Mouse (Mus musculus): ENCODE data around the gene Osbpl7.

Gene Osbpl7

DNA sequence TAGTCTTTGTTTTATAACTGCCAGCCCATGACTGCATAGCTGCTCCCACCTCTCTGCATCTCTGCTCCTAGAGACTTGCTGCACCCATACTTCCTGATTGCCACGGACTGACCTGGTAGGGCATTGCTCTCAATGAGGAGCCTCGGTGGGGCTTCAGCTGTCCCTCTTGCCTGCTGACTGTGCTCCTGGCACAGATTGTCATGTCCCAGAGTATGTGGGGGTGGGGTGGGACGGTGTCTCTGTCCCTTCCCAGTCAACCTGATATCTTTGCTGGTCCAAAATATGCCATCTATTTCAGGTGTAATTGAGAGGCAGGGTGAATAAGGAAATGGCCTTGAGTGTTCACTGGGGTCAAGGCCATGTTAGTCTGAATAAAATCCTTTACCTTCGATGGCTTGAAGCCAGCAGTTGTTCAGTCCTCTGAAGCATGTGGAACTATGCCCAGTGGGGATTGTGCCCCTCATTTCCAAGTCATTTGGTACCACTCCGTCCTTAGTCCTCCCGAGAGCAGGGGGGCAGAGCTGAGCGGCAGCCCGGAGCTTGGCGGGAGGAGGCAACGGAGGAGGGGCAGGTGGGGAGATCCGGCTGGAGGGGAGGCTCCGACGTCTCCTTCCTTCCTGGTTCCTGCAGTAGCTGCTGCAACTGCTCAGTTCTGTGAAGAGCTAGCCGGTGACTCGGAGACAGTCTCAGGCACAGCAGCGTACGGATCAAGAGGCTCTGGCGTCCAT lies at the start of gene Osbpl7:
Osbpl7 (plus strand) TSS at position 413 of the 728 bp plus-strand sequence.
- no peak for TF ChIP-seq GATA4 (IDR thresholded peaks at IDR 0.05; ENCODE audit: insufficient replicate concordance, low read length)

DNA sequence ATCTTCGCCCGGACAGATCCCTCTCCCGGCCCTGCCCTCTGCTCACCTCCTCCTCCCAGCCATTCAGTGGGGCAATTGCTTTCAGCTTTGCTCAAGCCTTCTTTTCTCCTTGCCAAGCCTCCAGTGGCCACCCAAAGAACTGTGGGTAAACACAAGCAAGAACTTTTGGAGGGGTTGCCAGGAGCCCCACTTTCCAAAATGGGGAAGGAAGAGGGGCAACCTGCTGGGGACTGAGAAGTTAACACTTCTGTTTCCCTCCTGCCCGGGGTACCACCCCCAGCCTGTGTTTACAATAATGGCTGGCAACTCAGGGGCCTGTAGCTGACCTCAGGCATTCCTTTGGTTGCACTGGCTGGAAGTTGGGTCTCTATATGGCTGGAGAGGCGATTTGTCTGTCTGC lies 47.3 kb upstream of the Osbpl7 start:
- no peak for TF ChIP-seq GATA4 (IDR thresholded peaks at IDR 0.05; ENCODE audit: insufficient replicate concordance, low read length)

DNA sequence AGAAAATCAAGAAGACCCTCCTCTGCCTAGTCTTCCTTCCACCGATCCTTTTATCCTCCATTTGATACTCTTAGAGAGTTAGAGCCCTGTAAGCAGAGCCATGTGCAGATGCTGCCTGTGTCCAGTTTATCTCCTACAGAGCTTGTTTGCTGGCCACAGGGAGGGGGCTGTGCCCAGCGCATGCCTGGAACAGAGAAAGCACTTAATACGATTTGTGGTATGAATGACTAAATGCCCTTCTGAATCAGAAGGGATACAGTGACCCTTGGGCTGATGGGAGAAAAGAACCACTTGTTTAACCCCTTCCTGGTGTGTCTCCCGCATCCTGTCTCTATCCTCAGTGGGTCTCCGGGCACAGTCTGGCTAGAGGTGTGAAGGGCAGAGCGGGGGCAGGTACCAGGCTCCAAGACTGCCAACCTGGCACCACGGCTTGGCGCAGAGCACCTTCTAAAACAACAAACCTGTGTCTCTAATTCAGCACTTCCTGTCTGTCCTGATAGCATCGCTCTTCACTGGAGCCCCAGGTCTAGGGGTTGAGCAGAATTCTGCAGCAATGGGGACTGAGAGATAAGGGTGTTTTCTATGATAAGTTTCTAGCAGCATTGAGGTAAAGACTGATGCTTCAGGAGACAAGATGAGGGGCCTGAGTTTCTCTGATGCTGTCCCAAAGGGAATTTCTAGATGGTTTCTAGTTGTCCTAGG lies 43.2 kb upstream of the Osbpl7 start:
- no peak for TF ChIP-seq GATA4 (IDR thresholded peaks at IDR 0.05; ENCODE audit: insufficient replicate concordance, low read length)

DNA sequence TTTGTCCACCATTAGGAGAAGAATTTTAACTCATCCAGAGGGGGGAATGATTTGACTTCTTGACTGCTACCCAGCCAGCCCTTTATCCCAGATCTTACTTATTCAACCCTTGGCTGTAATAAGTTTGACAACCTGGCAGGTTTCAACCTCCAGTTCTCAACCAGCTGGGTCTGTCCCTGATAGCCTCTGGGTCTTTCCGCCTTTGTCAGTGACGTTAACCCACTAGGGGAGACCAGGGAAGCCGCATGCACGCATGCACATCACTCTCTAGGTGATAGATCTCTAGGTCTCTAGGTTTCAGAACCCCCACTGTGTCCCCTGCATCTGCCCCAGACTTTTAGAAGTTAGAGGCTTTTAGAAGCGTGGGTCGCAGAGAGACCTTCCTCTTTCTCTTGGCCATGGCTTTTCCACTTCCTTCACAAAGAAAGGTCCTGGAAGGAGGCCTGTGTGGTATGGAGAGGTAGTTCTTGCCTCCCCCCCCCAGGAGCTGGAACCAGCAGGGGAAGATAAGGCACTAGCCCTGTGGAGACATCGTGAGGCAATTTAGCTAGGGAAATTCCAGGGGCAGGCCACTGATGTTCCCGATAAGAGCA lies 41.1 kb upstream of the Osbpl7 start:
- no peak for TF ChIP-seq GATA4 (IDR thresholded peaks at IDR 0.05; ENCODE audit: insufficient replicate concordance, low read length)

DNA sequence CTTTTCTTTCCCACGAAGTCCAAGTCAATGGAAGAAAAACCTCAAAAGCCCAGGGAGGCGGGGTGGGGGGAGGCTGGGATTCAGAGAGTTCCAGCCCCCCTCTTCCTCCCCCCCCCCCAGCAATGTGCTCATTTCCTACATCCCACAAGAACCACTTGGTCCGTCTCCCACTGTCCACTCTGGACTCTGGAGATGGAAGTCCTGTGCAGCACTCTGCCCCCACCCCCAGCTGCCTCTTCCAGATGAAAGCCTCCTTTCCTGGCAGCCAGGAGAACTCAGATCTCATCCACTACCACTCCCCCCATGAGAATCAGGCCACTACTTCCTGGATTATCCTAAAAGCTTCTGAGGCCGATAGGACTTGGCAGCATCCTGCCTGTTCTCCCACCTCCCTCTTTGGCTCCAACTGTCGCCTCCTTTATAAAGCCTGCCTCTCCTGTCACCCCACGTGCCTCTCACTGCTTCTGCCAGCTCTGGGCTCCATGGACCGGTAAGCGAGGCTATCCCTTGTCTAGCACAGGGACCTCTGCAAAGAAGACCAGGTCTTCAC lies 37.2 kb upstream of the Osbpl7 start, which contains the start of gene Sp6:
Sp6 (plus strand) TSS at position 274 of the 550 bp plus-strand sequence.
- TF ChIP-seq GATA4 (IDR thresholded peaks at IDR 0.05; ENCODE audit: insufficient replicate concordance, low read length), result no peak

DNA sequence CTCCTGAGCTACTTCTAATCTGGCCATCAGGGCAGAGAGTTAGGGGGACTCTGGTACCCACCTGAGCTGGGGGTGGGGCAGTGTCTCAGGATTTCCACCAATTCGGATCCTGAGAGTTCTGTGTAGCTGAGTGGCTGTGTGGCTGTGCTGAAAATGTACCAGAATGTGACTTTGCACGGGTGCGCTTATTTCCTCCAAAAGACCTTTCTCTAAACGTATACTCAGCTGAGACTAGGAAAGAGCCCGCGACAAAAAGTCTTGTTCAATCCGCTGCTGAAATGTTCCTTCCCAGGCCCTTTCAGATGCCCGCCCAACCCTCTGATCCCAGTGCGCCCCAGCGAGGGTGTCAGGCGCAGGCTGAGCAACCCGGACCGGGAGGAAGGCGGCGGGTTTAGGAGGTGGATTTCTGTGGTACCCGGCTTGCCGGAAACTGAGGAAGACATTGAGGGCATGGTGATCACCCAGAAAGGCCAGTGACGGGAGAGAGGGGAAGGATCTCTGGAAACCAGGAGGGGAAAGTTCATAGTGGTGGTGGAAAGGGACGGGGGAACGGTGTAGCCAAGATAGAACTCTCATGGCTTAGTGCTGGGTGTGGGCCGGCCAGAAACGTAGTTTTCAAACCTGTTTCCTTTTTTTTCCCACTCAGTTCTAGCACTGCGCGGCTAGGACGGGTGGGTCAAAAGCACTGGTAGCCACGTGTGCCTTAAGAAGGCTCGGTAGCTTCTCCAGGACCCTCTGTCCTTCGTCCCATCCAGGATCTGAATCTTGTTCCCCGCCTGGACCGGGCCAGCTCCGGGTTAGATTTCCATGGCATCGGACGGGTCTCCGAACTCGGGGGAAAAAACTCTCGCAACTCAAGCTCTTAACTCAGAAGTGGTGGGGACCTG lies 32.5 kb upstream of the Osbpl7 start:
- no peak for TF ChIP-seq GATA4 (IDR thresholded peaks at IDR 0.05; ENCODE audit: insufficient replicate concordance, low read length)

DNA sequence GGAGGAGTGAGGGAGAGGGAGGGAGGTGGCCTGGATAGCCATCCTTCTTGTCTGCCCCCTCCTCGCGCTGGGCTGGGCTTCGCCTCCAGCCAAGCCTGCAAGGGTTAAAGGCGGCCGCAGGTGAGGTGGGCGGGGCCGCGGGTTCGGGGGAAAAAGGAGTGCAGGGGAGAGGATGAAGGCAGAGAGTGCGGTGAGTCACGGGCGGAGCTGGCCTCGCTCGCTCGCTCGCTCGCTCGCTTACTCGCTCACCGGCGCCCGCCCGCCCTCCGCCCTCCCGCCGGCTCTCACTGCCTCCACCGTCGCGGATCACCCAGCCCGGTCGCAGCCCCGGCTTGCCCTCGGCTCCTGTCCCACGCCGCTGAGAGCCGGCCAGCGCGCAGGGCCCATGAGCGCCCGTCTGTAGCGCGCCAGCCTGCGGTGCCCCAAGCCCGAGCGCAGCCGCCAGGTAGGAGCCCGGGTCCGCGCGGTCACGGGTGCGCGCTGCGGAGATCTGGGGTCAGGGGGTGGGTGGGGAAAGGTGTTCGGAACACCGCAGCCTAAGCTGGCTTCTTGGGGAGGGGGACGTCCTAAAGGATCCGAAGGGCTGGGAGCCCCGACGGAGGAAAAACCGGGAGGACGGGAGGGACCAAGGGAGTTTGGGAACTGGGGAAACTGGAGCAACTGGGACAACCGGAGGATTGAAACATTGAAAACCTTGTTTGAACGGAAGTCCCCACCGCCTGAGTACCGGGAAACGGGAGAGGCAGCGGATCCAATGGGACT lies 31.7 kb upstream of the Osbpl7 start:
- no peak for TF ChIP-seq GATA4 (IDR thresholded peaks at IDR 0.05; ENCODE audit: insufficient replicate concordance, low read length)

DNA sequence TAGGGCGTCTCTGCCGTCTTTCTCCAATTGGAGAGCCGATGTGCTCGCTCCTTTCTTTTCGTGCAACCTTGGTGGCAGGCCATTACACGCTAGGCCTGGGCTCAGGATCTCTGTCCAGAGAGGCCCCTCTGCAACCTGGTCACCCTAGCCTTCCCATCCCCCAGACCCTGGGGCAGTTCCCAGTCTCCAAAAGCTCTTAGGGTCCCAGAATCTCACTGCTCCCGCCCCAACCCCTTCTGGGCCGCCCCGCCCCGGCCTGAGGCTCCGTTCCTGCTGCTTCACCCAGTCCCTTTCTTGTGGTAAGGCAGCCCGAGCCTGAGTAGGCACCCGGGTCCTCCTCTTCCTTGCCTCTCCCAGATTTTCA lies 31.1 kb upstream of the Osbpl7 start:
- TF ChIP-seq GATA4 (IDR thresholded peaks at IDR 0.05; ENCODE audit: insufficient replicate concordance, low read length), result no peak

DNA sequence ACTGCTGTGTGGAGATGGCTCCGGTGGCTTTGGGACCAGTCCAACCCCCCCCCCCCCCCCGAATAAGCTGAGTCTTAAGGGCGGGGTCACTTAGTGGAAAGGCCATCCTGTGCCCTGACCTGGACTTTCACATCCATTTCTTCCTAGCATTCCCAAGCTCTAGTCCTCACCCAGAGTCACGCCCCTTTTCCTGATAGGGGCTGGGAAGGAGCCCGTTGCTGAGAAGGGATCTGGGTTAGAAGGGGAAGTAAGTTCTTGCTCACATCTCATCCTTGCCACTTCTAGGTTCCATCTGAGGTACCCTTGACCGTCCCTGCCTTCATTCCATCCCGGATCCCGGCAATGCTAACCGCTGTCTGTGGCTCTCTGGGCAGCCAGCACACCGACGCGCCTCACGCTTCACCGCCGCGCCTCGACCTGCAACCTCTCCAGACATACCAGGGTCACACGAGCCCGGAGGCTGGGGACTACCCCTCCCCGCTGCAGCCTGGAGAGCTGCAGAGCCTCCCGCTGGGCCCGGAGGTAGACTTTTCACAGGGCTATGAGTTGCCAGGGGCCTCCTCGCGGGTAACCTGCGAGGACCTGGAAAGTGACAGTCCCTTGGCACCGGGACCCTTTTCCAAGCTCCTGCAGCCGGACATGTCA lies 29.2 kb upstream of the Osbpl7 start:
- TF ChIP-seq GATA4 (IDR thresholded peaks at IDR 0.05; ENCODE audit: insufficient replicate concordance, low read length), result no peak

DNA sequence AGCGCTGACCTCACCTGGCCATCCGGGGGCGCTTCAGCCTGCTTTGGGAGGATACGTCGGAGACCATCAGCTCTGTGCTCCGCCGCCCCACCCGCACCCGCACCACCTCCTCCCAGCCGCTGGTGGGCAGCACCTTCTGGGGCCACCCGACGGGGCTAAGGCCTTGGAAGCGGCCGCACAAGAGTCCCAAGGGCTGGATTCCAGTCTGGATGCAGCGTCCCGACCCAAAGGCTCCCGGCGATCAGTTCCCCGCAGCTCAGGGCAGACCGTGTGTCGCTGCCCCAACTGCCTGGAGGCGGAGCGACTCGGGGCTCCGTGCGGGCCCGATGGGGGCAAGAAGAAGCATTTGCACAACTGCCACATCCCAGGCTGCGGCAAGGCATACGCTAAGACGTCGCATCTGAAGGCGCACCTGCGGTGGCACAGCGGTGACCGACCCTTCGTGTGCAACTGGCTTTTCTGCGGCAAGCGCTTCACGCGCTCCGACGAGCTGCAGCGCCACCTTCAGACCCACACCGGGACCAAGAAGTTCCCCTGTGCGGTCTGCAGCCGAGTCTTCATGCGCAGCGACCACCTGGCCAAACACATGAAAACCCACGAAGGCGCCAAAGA lies 28.4 kb upstream of the Osbpl7 start:
- TF ChIP-seq GATA4 (IDR thresholded peaks at IDR 0.05; ENCODE audit: insufficient replicate concordance, low read length), result no peak

DNA sequence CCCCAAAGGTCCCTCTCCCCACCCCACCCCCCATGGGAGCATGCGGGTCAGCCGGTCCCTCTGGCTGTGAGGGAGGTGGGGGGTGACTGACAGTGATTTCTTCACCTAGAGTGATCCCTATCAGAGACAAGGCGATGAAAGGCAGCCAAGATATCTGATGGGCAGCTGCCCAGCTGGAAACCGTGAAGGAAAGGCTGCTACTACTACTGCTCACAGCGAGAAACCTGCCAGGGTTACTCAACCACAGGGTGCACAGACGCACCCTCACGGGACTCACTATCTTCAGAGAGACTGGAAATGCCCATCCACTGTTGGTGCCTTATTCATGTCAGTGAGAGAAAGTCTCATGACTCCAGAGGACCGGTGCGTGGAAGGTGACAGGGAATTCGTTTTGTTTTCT lies 25.5 kb upstream of the Osbpl7 start:
- TF ChIP-seq GATA4 (IDR thresholded peaks at IDR 0.05; ENCODE audit: insufficient replicate concordance, low read length), result peak; percentile 81

DNA sequence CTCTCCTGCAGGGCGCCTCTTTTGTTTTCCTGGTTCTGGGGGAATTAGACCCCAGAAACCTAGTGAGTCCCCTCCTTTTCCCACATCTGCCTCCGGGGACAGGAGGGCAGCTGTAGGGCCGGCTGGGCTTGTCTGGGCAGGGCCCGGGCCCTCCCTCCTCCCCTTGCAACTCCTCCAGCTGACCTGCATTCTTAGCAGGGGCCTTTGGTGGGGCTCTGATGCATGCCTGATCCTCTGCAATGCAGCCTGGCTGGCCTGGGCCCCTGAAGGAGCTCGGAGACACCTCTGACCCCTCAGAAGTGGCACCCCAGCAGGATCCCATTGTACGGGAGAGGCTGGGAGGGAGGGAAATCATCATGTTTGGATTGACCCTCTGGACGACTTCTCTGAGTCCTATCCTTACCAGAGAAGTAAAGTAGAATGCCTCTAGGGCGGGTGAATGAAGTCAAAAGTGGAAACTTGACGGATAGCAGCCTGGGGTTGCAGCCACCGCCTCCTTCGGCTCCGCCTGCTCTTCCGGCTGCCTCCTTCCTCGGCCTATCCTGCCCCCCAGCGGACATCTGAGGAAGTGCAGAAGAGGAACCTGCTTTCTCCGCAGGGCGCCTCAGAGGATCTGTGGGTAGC lies 24.6 kb upstream of the Osbpl7 start:
- TF ChIP-seq GATA4 (IDR thresholded peaks at IDR 0.05; ENCODE audit: insufficient replicate concordance, low read length), result no peak
